Mouse (Mus musculus) mouse embryonic stem cell (cell line): ENCODE data around the gene Zfp27.

Experiments
- in situ Hi-C, 2 experiments: fragments of 300-500 bp; cut with MboI; formaldehyde crosslinking; loops; 1 replicate in 1 of 2; 3 replicates in 1 of 2; pipeline ENCODE4 v1.14.3; 2019 to 2020; ENCODE audit warnings: low sequenced_read_pairs in 2 of 2, low pct_unique_long_range_greater_than_20kb in 1 of 2, mixed read lengths in 1 of 2; ENCODE audit not compliant: unreplicated experiment in 1 of 2

Zfp27 gene

GRCm38 (mm10) chr7:29905966-29906681, at the start of gene Zfp27:
TSS of gene Zfp27 (minus strand) at chr7:29906572.
- in situ Hi-C loops = no loop called here

- in situ Hi-C loops = loop anchor here in 1 of 2 experiments (5.0 to 10.0 kb wide), 2 partner anchors 92 to 110 kb away; no protein-coding TSS in a partner anchor
Observed at GRCm38 (mm10) chr7:29954731-29955130, 48.4 kb upstream of the Zfp27 start.

- in situ Hi-C loops = loop anchor here in 1 of 2 experiments (5.0 to 10.0 kb wide), 2 partner anchors 91 to 111 kb away; no protein-coding TSS in a partner anchor
Observed at GRCm38 (mm10) chr7:29953513-29954401, 47.4 kb upstream of the Zfp27 start, which contains the start of gene Zfp74. TSS of gene Zfp74 (minus strand) at chr7:29954089.

GRCm38 (mm10) chr7:29953086-29953485, 46.7 kb upstream of the Zfp27 start:
- in situ Hi-C loops = loop anchor here in 1 of 2 experiments (5.0 to 10.0 kb wide), 2 partner anchors 91 to 112 kb away; no protein-coding TSS in a partner anchor

- in situ Hi-C loops = no loop called here
Observed at GRCm38 (mm10) chr7:29944201-29944600, 37.8 kb upstream of the Zfp27 start.

GRCm38 (mm10) chr7:29943720-29944119, 37.3 kb upstream of the Zfp27 start:
- in situ Hi-C loops = no loop called here

GRCm38 (mm10) chr7:29942740-29943139, 36.4 kb upstream of the Zfp27 start:
- in situ Hi-C loops = no loop called here

GRCm38 (mm10) chr7:29941027-29941426, 34.7 kb upstream of the Zfp27 start:
- in situ Hi-C loops = no loop called here

GRCm38 (mm10) chr7:29938856-29939255, 32.5 kb upstream of the Zfp27 start:
- in situ Hi-C loops = no loop called here

- in situ Hi-C loops = no loop called here
Observed at GRCm38 (mm10) chr7:29922780-29923179, 16.4 kb upstream of the Zfp27 start.

GRCm38 (mm10) chr7:29921439-29922093, 15.2 kb upstream of the Zfp27 start:
- in situ Hi-C loops = no loop called here

GRCm38 (mm10) chr7:29918062-29918453, 11.7 kb upstream of the Zfp27 start:
- in situ Hi-C loops = no loop called here

- in situ Hi-C loops = no loop called here
Observed at GRCm38 (mm10) chr7:29917371-29918061, 11.1 kb upstream of the Zfp27 start.

- in situ Hi-C loops = no loop called here
Observed at GRCm38 (mm10) chr7:29912172-29912571, 5.8 kb upstream of the Zfp27 start.

- in situ Hi-C loops = no loop called here
Observed at GRCm38 (mm10) chr7:29910252-29910651, 3.9 kb upstream of the Zfp27 start.

GRCm38 (mm10) chr7:29908130-29908950, 2.0 kb upstream of the Zfp27 start, which contains the start of gene Zfp383:
TSS of gene Zfp383 (plus strand) at chr7:29908223.
- in situ Hi-C loops = no loop called here

GRCm38 (mm10) chr7:29907206-29907605, 834 bp upstream of the Zfp27 start:
- in situ Hi-C loops = no loop called here
